Mouse (Mus musculus): Measurements from ENCODE around the gene Fam13a. TPM values are rescaled to one million over a fixed set of nuclear protein-coding genes. Genes with fewer than 3 reads are reported as not detected.

The Fam13a gene
- polyA plus RNA-seq, 1 experiment from 2014 or later: 9.4 TPM

GRCm38 (mm10) chr6:58912842-58913241, 111.5 kb downstream of the Fam13a start:
- H3K27me3 ChIP-seq: no peaks in the 10 kb centered on the region
- no peak overlapping the region for H3K4me3 ChIP-seq (replicated peaks)
- H3K9ac ChIP-seq: no peak overlapping the region
- no peak overlapping the region for H3K27ac ChIP-seq (replicated peaks)
- no peaks in the 10 kb centered on the region for H3K36me3 ChIP-seq
- no peaks in the 10 kb centered on the region for H3K9me3 ChIP-seq (replicated peaks)
- ATAC-seq (ENCODE audit: insufficient number of reproducible peaks, low FRiP score, low TSS enrichment, low read depth): no peak
- H3K4me2 ChIP-seq (replicated peaks): no peak overlapping the region
- H3K4me1 ChIP-seq: no peaks in the 10 kb centered on the region
- 68% methylated on average over 5 of the region's 5 CpGs for WGBS

GRCm38 (mm10) chr6:58907791-58908190, 116.6 kb downstream of the Fam13a start:
- Histone ChIP-seq H3K27me3 (no peaks in the 10 kb centered on the region), H3K4me2 (replicated peaks) (no peak overlapping the region), H3K4me3 (replicated peaks) (no peak overlapping the region), H3K27ac (replicated peaks) (no peak overlapping the region), H3K36me3 (peaks cover 9% of the 10 kb centered on the region; the same call in 1 of the 2 replicates), H3K9me3 (replicated peaks) (0 out of 2 replicates have a peak, but pooled peaks cover 6% of the 10 kb centered on the region), H3K9ac (no peak overlapping the region), H3K4me1 (0 out of 2 replicates have a peak, but pooled peaks cover 5% of the 10 kb centered on the region)
- ATAC-seq (ENCODE audit: insufficient number of reproducible peaks, low FRiP score, low TSS enrichment, low read depth): no peak
- 76% methylated on average over 2 of the region's 2 CpGs for WGBS

GRCm38 (mm10) chr6:58907336-58907735, 117.0 kb downstream of the Fam13a start:
- WGBS: 82% methylated on average over 8 of the region's 8 CpGs

GRCm38 (mm10) chr6:58906852-58907261, 117.5 kb downstream of the Fam13a start, which contains the start of gene Nap1l5:
TSS of gene Nap1l5 (minus strand) at chr6:58907076.
- Histone ChIP-seq H3K9me3 (replicated peaks) (0 out of 2 replicates have a peak, but pooled peaks cover 6% of the 10 kb centered on the region), H3K4me2 (replicated peaks) (peak within 1 kb of the TSS; percentile 69), H3K27me3 (no peaks in the 10 kb centered on the region), H3K4me3 (replicated peaks) (peak within 1 kb of the TSS; percentile 46), H3K9ac (no peak within 1 kb of the TSS), H3K27ac (replicated peaks) (no peak within 1 kb of the TSS), H3K36me3 (peaks cover 9% of the 10 kb centered on the region; the same call in 1 of the 2 replicates), H3K4me1 (0 out of 2 replicates have a peak, but pooled peaks cover 5% of the 10 kb centered on the region)
- ATAC-seq (ENCODE audit: insufficient number of reproducible peaks, low FRiP score, low TSS enrichment, low read depth): peak; percentile 60
- WGBS: 45% methylated on average over 34 of the region's 34 CpGs

More at GRCm38 (mm10) chr6:58907336-58907735, 117.0 kb downstream of the Fam13a start:
- Histone ChIP-seq H3K27ac (replicated peaks) (no peak overlapping the region), H3K27me3 (no peaks in the 10 kb centered on the region), H3K4me1 (0 out of 2 replicates have a peak, but pooled peaks cover 5% of the 10 kb centered on the region), H3K9me3 (replicated peaks) (0 out of 2 replicates have a peak, but pooled peaks cover 6% of the 10 kb centered on the region), H3K9ac (no peak overlapping the region), H3K4me2 (replicated peaks) (peak overlapping the region; percentile 69), H3K36me3 (peaks cover 9% of the 10 kb centered on the region; the same call in 1 of the 2 replicates), H3K4me3 (replicated peaks) (peak overlapping the region; percentile 46; the same call in 1 of the 2 replicates)
- ATAC-seq (ENCODE audit: insufficient number of reproducible peaks, low FRiP score, low TSS enrichment, low read depth): no peak

- Histone ChIP-seq H3K27ac (replicated peaks) (no peak overlapping the region), H3K4me2 (replicated peaks) (no peak overlapping the region), H3K4me3 (replicated peaks) (no peak overlapping the region), H3K36me3 (peaks cover 9% of the 10 kb centered on the region; the same call in 1 of the 2 replicates), H3K27me3 (no peaks in the 10 kb centered on the region), H3K4me1 (0 out of 2 replicates have a peak, but pooled peaks cover 5% of the 10 kb centered on the region), H3K9ac (no peak overlapping the region), H3K9me3 (replicated peaks) (0 out of 2 replicates have a peak, but pooled peaks cover 6% of the 10 kb centered on the region)
- no peak for ATAC-seq (ENCODE audit: insufficient number of reproducible peaks, low FRiP score, low TSS enrichment, low read depth)
- WGBS: 49% methylated on average over 3 of the region's 3 CpGs
These were observed 119.8 kb downstream of the Fam13a start for GRCm38 (mm10) chr6:58904551-58904950.

GRCm38 (mm10) chr6:58903171-58903570, 121.2 kb downstream of the Fam13a start:
- H3K4me1 ChIP-seq: 0 out of 2 replicates have a peak, but pooled peaks cover 5% of the 10 kb centered on the region
- H3K36me3 ChIP-seq: peaks cover 9% of the 10 kb centered on the region; the same call in 1 of the 2 replicates
- ATAC-seq (ENCODE audit: insufficient number of reproducible peaks, low FRiP score, low TSS enrichment, low read depth): no peak
- H3K9ac ChIP-seq: no peak overlapping the region
- H3K27me3 ChIP-seq: no peaks in the 10 kb centered on the region
- H3K9me3 ChIP-seq (replicated peaks): 0 out of 2 replicates have a peak, but pooled peaks cover 6% of the 10 kb centered on the region
- no peak overlapping the region for H3K4me2 ChIP-seq (replicated peaks)
- WGBS: 29% methylated on average over 8 of the region's 8 CpGs
- no peak overlapping the region for H3K4me3 ChIP-seq (replicated peaks)
- H3K27ac ChIP-seq (replicated peaks): no peak overlapping the region

- WGBS: 80% methylated on average over 7 of the region's 7 CpGs
- Histone ChIP-seq H3K9ac (no peak overlapping the region), H3K27ac (replicated peaks) (no peak overlapping the region), H3K4me3 (replicated peaks) (no peak overlapping the region), H3K27me3 (no peaks in the 10 kb centered on the region), H3K36me3 (no peaks in the 10 kb centered on the region), H3K4me2 (replicated peaks) (no peak overlapping the region), H3K4me1 (no peaks in the 10 kb centered on the region), H3K9me3 (replicated peaks) (no peaks in the 10 kb centered on the region)
- no peak for ATAC-seq (ENCODE audit: insufficient number of reproducible peaks, low FRiP score, low TSS enrichment, low read depth)
These were observed 123.8 kb downstream of the Fam13a start for GRCm38 (mm10) chr6:58900536-58900935.

GRCm38 (mm10) chr6:58899076-58899475, 125.3 kb downstream of the Fam13a start:
- no peak overlapping the region for H3K9ac ChIP-seq
- no peaks in the 10 kb centered on the region for H3K9me3 ChIP-seq (replicated peaks)
- H3K36me3 ChIP-seq: no peaks in the 10 kb centered on the region
- no peaks in the 10 kb centered on the region for H3K27me3 ChIP-seq
- ATAC-seq (ENCODE audit: insufficient number of reproducible peaks, low FRiP score, low TSS enrichment, low read depth): no peak
- no peak overlapping the region for H3K4me3 ChIP-seq (replicated peaks)
- no peak overlapping the region for H3K4me2 ChIP-seq (replicated peaks)
- H3K27ac ChIP-seq (replicated peaks): no peak overlapping the region
- 80% methylated on average over 3 of the region's 3 CpGs for WGBS
- H3K4me1 ChIP-seq: no peaks in the 10 kb centered on the region

GRCm38 (mm10) chr6:58896648-58897047, 127.7 kb downstream of the Fam13a start:
- no peaks in the 10 kb centered on the region for H3K9me3 ChIP-seq (replicated peaks)
- ATAC-seq (ENCODE audit: insufficient number of reproducible peaks, low FRiP score, low TSS enrichment, low read depth): no peak
- 79% methylated on average over 3 of the region's 3 CpGs for WGBS
- H3K9ac ChIP-seq: no peak overlapping the region
- H3K27ac ChIP-seq (replicated peaks): no peak overlapping the region
- H3K27me3 ChIP-seq: no peaks in the 10 kb centered on the region
- no peaks in the 10 kb centered on the region for H3K36me3 ChIP-seq
- H3K4me2 ChIP-seq (replicated peaks): no peak overlapping the region
- no peak overlapping the region for H3K4me3 ChIP-seq (replicated peaks)
- H3K4me1 ChIP-seq: no peaks in the 10 kb centered on the region

GRCm38 (mm10) chr6:58894994-58895393, 129.4 kb downstream of the Fam13a start:
- no peak overlapping the region for H3K27ac ChIP-seq (replicated peaks)
- no peaks in the 10 kb centered on the region for H3K27me3 ChIP-seq
- H3K4me3 ChIP-seq (replicated peaks): no peak overlapping the region
- no peak for ATAC-seq (ENCODE audit: insufficient number of reproducible peaks, low FRiP score, low TSS enrichment, low read depth)
- H3K4me1 ChIP-seq: no peaks in the 10 kb centered on the region
- WGBS: 82% methylated on average over 4 of the region's 4 CpGs
- no peak overlapping the region for H3K9ac ChIP-seq
- H3K36me3 ChIP-seq: no peaks in the 10 kb centered on the region
- H3K9me3 ChIP-seq (replicated peaks): no peaks in the 10 kb centered on the region
- no peak overlapping the region for H3K4me2 ChIP-seq (replicated peaks)

- Histone ChIP-seq H3K9me3 (replicated peaks) (no peaks in the 10 kb centered on the region), H3K4me1 (no peaks in the 10 kb centered on the region), H3K27ac (replicated peaks) (no peak overlapping the region), H3K4me2 (replicated peaks) (no peak overlapping the region), H3K9ac (no peak overlapping the region), H3K4me3 (replicated peaks) (no peak overlapping the region), H3K27me3 (no peaks in the 10 kb centered on the region), H3K36me3 (no peaks in the 10 kb centered on the region)
- ATAC-seq (ENCODE audit: insufficient number of reproducible peaks, low FRiP score, low TSS enrichment, low read depth): no peak
- 82% methylated on average over 6 of the region's 6 CpGs for WGBS
These were observed 131.0 kb downstream of the Fam13a start for GRCm38 (mm10) chr6:58893307-58893706.

- ATAC-seq (ENCODE audit: insufficient number of reproducible peaks, low FRiP score, low TSS enrichment, low read depth): no peak
- no peak overlapping the region for H3K9ac ChIP-seq
- H3K27ac ChIP-seq (replicated peaks): no peak overlapping the region
- no peak overlapping the region for H3K4me2 ChIP-seq (replicated peaks)
- H3K4me1 ChIP-seq: no peaks in the 10 kb centered on the region
- H3K36me3 ChIP-seq: no peaks in the 10 kb centered on the region
- no peaks in the 10 kb centered on the region for H3K9me3 ChIP-seq (replicated peaks)
- no peaks in the 10 kb centered on the region for H3K27me3 ChIP-seq
- H3K4me3 ChIP-seq (replicated peaks): no peak overlapping the region
- WGBS: 88% methylated on average over 3 of the region's 3 CpGs
These were observed 134.4 kb downstream of the Fam13a start for GRCm38 (mm10) chr6:58889917-58890316.

Measured in embryonic facial prominence, embryonic 15.5 days (tissue).